Mouse (Mus musculus) right cerebral cortex, postnatal 10 days (tissue): ENCODE data around the gene Gmfg.
A peak's percentile ranks its signal among the peaks of the same experiment; 100 is the strongest.

Source experiments
- DNase-seq, 2 experiments: peaks; one replicate each; pipeline ENCODE4 v3.0.0; 2021; ENCODE audit warnings: low spot score in 2 of 2

Gmfg gene

GRCm38 (mm10) chr7:28482854-28483253, 45.6 kb downstream of the Gmfg start:
- no peak for DNase-seq

- no peak for DNase-seq
Measured at GRCm38 (mm10) chr7:28484192-28484591, 46.9 kb downstream of the Gmfg start.

GRCm38 (mm10) chr7:28488030-28488491, 50.8 kb downstream of the Gmfg start:
- peak in 1 of 2 experiments; percentile 36 for DNase-seq

- DNase-seq, result peak in 1 of 2 experiments; percentile 47
Measured at GRCm38 (mm10) chr7:28490410-28490809, 53.2 kb downstream of the Gmfg start.

GRCm38 (mm10) chr7:28490903-28491302, 53.7 kb downstream of the Gmfg start:
- no peak for DNase-seq

GRCm38 (mm10) chr7:28492310-28492709, 55.1 kb downstream of the Gmfg start:
- DNase-seq, result no peak

GRCm38 (mm10) chr7:28495426-28495825, 58.2 kb downstream of the Gmfg start:
- no peak for DNase-seq
